ENCODE assay signal across 17 mouse cellular contexts in genomic region chr5:30609918-30610645, GRCm38 (mm10). TPM values are rescaled to one million over a fixed set of nuclear protein-coding genes. Genes with fewer than 3 reads are reported as not detected.
"Had no signal": no experiment of that assay in that cellular context is flagged by ENCODE, and none has a peak within 500 bp of the region (broad histone marks: within the 10 kb centered on the region; RNA-seq: fewer than 3 reads in every experiment).

No protein-coding gene starts in this region.

- H3K9me3 ChIP-seq: lung, embryonic 15.5 days; megakaryocyte, embryonic 14.5 days; midbrain, embryonic 12.5 days; neural tube, embryonic 12.5 days; stomach, embryonic 15.5 days had no signal

- H3K27me3 ChIP-seq: lung, embryonic 15.5 days; midbrain, embryonic 12.5 days; neural tube, embryonic 12.5 days; stomach, embryonic 15.5 days had no signal

- H3K36me3 ChIP-seq: lung, embryonic 15.5 days; midbrain, embryonic 12.5 days; neural tube, embryonic 12.5 days; stomach, embryonic 15.5 days had no signal

- H3K27ac ChIP-seq: lung, embryonic 15.5 days; macrophage; midbrain, embryonic 12.5 days; neural tube, embryonic 12.5 days; stomach, embryonic 15.5 days had no signal

- H3K4me3 ChIP-seq: lung, embryonic 15.5 days; megakaryocyte, embryonic 14.5 days; midbrain, embryonic 12.5 days; neural tube, embryonic 12.5 days; stomach, embryonic 15.5 days had no signal

- DNase-seq: liver, postnatal 0 days; lung, adult 2 months; lung, postnatal 36 days; midbrain, embryonic 14.5 days; right cerebral cortex, postnatal 14 days; thymus, adult 2 months; thymus, postnatal 25 days; thymus, postnatal 4 days had no signal

- H3K4me1 ChIP-seq: megakaryocyte, embryonic 14.5 days; neural tube, embryonic 12.5 days had no signal

- H3K9ac ChIP-seq: liver, postnatal 0 days; lung, embryonic 15.5 days; midbrain, embryonic 12.5 days; neural tube, embryonic 12.5 days; stomach, embryonic 15.5 days had no signal

- H3K4me2 ChIP-seq: lung, embryonic 15.5 days; midbrain, embryonic 12.5 days; neural tube, embryonic 12.5 days; stomach, embryonic 15.5 days had no signal

- ATAC-seq: liver, postnatal 0 days; lung, postnatal 0 days had no signal

RNA-seq across cellular contexts. Expression of gene Kcnk3, which starts 22.1 kb away (rescaled TPM):
- total RNA-seq: megakaryocyte progenitor cell, adult 5-6 weeks; neutrophil, adult 5-6 weeks had no signal
- polyA plus RNA-seq: macrophage had no signal
